Mouse (Mus musculus): Measurements from ENCODE around the gene Nfkbil1.
"Not testable (repeated sequence)": the region's sequence is repeated elsewhere in the genome, so short reads cannot be mapped to it uniquely, and the experiment has no call there.

Gene Nfkbil1

DNA sequence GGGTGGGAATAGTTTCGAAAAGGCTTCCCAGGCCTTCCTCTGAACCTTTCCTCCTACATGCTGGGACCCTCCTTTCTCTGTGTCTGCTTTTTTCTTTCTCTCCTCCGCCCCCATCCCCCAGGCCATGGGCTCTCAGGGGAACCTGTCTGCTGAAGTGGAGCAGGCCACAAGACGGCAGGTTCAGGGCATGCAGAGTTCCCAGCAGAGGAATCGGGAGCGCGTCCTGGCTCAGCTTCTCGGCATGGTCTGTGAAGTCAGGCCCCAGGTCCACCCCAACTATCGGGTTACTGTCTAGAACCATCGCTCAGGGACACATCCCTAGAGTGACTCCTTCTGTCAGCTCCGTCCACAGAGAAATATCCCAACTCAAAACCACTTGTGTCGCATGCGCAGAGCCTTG is 1.9 kb upstream of the Nfkbil1 start:
- DNase-seq (ENCODE audit: low read depth, low spot score) = no peak

GRCm38 (mm10) chr17:35236996-35237395 is 1.4 kb upstream of the Nfkbil1 start:
- DNase-seq (ENCODE audit: low read depth, low spot score) = no peak

- peak; percentile 91 for DNase-seq (ENCODE audit: low read depth, low spot score)
These were observed 776 bp upstream of the Nfkbil1 start for GRCm38 (mm10) chr17:35236390-35236746.

GRCm38 (mm10) chr17:35234903-35235302 is 689 bp downstream of the Nfkbil1 start:
- no peak for DNase-seq (ENCODE audit: low read depth, low spot score)

DNA sequence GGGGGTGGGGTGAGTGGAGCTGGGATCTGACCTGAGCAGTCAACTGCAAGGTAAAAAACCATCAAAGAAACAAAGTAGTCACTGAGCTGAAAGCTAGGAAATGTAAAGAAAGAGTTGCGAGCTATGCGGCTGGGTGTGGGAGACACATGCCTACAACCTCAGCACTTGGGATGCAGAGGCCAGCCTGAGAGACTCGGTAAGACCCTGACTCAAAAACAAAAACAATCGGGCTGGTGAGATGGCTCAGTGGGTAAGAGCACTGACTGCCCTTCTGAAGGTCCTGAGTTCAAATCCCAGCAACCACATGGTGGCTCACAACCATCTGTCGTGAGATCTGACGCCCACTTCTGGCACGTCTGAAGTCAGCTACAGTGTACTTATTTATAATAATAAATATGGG is 1.5 kb downstream of the Nfkbil1 start:
- not testable (repeated sequence) for DNase-seq (ENCODE audit: low read depth, low spot score)

DNA sequence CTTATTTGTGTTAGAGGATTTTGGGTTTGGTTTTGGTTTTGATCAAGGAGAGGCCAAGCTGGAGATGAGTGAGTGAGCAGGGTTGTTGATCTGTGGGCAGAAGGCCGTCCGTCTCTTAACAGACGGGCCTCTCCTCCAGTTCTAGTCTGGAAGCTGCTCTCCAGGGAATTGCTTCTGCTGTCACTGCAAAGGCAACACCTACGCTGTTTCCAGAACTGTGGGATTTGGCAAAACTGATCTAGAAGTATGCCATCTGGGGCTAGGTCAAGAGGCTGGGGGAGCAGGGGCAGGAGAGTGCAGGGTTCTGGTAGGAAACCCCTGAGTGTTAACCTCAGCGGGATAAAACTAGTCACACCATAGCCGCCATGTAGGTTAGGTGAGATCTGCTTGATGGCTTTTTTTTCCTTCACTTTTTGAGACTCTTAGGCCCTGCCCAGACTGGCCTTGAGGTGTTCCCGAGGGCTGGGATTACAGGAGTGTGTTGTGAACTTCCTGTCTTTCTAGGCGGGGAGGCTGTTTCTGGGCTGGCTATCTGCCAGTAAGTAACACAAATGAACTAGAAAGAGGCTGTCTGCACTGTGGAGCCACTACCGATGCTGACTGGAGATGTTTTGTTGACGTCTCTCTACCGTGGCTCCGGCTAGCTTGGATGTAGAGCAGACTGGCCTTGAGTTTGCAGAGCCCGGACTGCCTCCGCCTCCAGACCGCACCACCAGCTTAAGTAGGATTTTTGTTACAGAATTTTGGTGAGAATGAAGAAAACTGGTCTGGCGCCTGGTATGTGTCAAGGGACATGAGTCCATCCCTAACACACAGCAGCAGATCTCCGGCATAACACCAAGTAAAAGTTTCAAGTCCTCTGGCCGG is 2.2 kb downstream of the Nfkbil1 start, which contains the start of gene Atp6v1g2:
Atp6v1g2 (plus strand) TSS at position 547 of the 867 bp plus-strand sequence.
- no peak for DNase-seq (ENCODE audit: low read depth, low spot score)

GRCm38 (mm10) chr17:35232659-35233058 is 2.9 kb downstream of the Nfkbil1 start:
- DNase-seq (ENCODE audit: low read depth, low spot score) = no peak

DNA sequence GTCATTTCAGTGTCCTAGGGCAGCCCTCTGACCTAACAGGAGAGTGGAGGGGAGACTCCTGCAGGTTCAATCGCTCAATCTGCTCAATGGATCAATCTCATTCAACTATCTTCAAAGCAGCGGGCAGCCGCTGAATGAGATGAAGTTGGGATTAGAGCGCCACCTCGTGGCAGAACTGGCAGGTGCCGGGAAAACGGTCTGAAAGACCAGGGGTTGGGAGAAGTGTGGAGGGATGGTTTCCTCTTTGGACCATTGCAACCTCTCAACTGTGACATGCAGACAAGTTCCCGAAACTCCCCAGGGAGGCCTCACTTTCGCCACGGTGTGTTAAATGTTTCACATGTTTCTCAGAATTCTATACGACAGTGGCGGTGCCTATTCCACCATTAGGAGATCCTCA is 3.5 kb downstream of the Nfkbil1 start:
- peak; percentile 83 for DNase-seq (ENCODE audit: low read depth, low spot score)

GRCm38 (mm10) chr17:35231022-35231421 is 4.6 kb downstream of the Nfkbil1 start:
- DNase-seq (ENCODE audit: low read depth, low spot score) = no peak

- no peak for DNase-seq (ENCODE audit: low read depth, low spot score)
These were observed 9.0 kb downstream of the Nfkbil1 start for GRCm38 (mm10) chr17:35226561-35227046.

- DNase-seq (ENCODE audit: low read depth, low spot score) = no peak
These were observed 10.1 kb downstream of the Nfkbil1 start for GRCm38 (mm10) chr17:35225456-35225855.

GRCm38 (mm10) chr17:35224641-35225040 is 11.0 kb downstream of the Nfkbil1 start:
- DNase-seq (ENCODE audit: low read depth, low spot score) = no peak

DNA sequence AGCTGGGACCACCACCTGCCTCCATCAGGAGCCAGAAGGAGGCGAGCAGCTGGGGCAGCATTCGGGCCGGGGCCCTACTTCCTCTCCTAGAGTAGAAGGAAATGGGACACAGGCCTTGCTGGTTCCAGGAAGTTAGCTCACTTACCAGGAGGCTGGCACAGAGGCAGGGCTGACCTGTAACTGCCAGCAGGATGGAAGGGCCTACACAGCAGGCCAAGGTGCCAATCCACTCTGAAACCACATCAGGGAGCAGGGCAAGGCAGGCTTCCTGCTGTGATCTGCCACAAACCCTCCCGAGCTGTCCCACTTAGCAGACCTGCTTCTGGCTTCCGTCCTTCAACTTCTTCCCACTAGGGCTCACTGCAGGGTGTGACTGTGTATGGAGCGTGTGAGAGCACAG is 13.3 kb downstream of the Nfkbil1 start:
- no peak for DNase-seq (ENCODE audit: low read depth, low spot score)

GRCm38 (mm10) chr17:35220156-35220952 is 15.2 kb downstream of the Nfkbil1 start, which contains the start of gene Gm16181:
Gene Gm16181, plus strand, starts transcription at chr17:35220834.
- peak; percentile 30 for DNase-seq (ENCODE audit: low read depth, low spot score)

DNA sequence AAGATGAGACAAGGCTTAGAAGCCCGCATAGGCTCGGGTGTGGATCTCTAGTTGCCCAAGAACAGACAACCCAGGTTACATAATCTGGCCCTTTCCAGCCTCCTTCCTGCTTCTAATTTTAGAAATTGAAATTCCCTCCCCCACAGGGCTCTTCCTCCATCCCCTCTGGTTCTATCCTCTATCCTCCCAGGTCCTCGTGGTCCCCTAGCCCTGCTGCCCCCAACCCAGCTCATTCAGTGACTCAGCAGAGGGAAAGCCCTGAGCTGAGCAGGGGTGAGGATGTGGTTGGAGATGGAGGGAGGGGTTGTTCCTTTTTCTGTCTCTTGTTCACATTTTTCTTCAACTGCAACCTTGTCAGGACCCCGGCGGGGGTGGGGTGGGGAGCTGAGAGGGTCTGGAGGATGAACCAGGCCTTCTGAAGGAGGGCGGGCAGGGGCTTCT is 16.0 kb downstream of the Nfkbil1 start:
- DNase-seq (ENCODE audit: low read depth, low spot score) = peak; percentile 13

GRCm38 (mm10) chr17:35218516-35219193 is 16.9 kb downstream of the Nfkbil1 start:
- DNase-seq (ENCODE audit: low read depth, low spot score) = no peak

DNA sequence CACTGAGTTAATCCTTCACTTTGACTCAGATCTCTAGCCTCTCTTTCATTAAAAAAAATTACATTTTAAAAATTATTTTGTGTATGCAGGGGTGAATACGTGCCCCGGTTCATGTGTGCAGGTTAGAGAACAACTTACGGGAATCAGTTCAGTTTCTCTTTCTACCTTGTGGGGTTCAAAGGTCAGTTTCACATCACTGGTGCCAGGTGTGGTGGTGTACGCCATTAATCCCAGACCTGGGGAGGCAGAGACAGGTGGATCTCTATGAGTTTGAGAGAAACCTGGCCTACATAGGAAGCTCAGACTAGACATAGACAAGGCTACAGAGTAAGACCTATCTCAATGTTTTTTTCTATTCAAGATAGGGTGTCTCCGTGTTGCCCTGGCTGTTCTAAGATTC is 22.5 kb downstream of the Nfkbil1 start:
- no peak for DNase-seq (ENCODE audit: low read depth, low spot score)

DNA sequence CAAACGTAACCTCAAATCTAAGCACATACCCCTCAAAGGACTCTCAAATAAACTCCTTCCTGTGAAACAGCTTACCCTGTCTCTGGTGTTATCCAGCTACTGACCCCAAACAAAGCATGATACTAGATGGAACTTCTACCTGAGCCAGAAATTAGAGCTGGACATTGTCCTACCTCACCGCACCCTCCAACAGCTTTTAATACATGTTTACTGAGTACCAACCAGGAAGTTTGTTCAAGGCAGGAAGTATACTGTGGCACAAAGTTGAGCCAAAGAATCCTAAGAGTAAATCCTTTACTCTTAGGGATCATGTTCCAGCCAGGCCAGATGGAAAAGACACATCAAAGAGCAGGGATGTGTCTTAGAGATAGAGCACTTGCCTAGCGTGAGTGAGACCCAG is 25.0 kb downstream of the Nfkbil1 start:
- DNase-seq (ENCODE audit: low read depth, low spot score) = no peak

- DNase-seq (ENCODE audit: low read depth, low spot score) = no peak
These were observed 25.6 kb downstream of the Nfkbil1 start for GRCm38 (mm10) chr17:35209785-35210535.

DNA sequence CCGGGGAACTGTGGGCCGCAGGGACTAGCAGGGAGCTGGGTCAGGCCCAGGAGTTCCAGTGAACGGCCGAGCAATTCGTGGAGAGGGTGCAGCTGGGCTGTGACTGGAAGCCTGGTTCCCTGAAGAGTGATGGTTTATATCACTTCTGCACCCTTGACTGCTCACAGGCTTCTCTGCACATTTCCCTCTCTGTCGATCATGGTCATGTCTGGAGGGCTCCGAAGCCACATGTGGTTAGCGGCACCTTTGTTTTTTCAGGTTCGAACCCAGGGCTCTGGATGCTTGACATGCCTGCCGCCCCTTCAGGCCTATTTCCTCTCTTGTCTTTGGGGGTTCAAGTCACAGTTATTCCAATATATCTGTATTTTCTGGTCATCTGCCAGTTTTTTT is 30.2 kb downstream of the Nfkbil1 start:
- DNase-seq (ENCODE audit: low read depth, low spot score) = no peak

Data from R1 (cell line).